Mouse (Mus musculus) R1 (cell line): ENCODE data around the gene Slc45a1.
"Not testable (repeated sequence)": the region's sequence is repeated elsewhere in the genome, so short reads cannot be mapped to it uniquely, and the experiment has no call there.

ENCODE experiments used
- DNase-seq: peaks from one replicate; pipeline ENCODE4 v3.0.0-alpha.2; 2018; ENCODE audit warnings: low read depth, low spot score

The Slc45a1 gene

GRCm38 (mm10) chr4:150605804-150606203 lies 46.2 kb downstream of the Slc45a1 start:
- no peak for DNase-seq

GRCm38 (mm10) chr4:150603366-150604061 lies 48.5 kb downstream of the Slc45a1 start:
- no peak for DNase-seq

- no peak for DNase-seq
These were observed 50.5 kb downstream of the Slc45a1 start for GRCm38 (mm10) chr4:150601489-150601888.

- not testable (repeated sequence) for DNase-seq
These were observed 51.5 kb downstream of the Slc45a1 start for GRCm38 (mm10) chr4:150600503-150600902.

GRCm38 (mm10) chr4:150599119-150599992 lies 52.6 kb downstream of the Slc45a1 start:
- peak; percentile 28 for DNase-seq

GRCm38 (mm10) chr4:150598686-150599085 lies 53.3 kb downstream of the Slc45a1 start:
- DNase-seq, result no peak

GRCm38 (mm10) chr4:150595991-150596390 lies 56.0 kb downstream of the Slc45a1 start:
- DNase-seq, result no peak

GRCm38 (mm10) chr4:150595071-150595470 lies 56.9 kb downstream of the Slc45a1 start:
- DNase-seq, result no peak

- DNase-seq, result no peak
These were observed 57.6 kb downstream of the Slc45a1 start for GRCm38 (mm10) chr4:150594298-150594829.

- no peak for DNase-seq
These were observed 58.3 kb downstream of the Slc45a1 start for GRCm38 (mm10) chr4:150593473-150594217.

GRCm38 (mm10) chr4:150592087-150592486 lies 59.9 kb downstream of the Slc45a1 start:
- no peak for DNase-seq

GRCm38 (mm10) chr4:150591602-150592001 lies 60.4 kb downstream of the Slc45a1 start:
- DNase-seq, result peak; percentile 55

- DNase-seq, result peak; percentile 20
These were observed 61.2 kb downstream of the Slc45a1 start for GRCm38 (mm10) chr4:150590621-150591282.

- DNase-seq, result no peak
These were observed 63.7 kb downstream of the Slc45a1 start for GRCm38 (mm10) chr4:150588300-150588621.

GRCm38 (mm10) chr4:150587597-150588299 lies 64.2 kb downstream of the Slc45a1 start:
- DNase-seq, result no peak

- DNase-seq, result no peak
These were observed 65.7 kb downstream of the Slc45a1 start for GRCm38 (mm10) chr4:150586275-150586674.

GRCm38 (mm10) chr4:150585800-150586199 lies 66.2 kb downstream of the Slc45a1 start:
- DNase-seq, result no peak

- no peak for DNase-seq
These were observed 68.2 kb downstream of the Slc45a1 start for GRCm38 (mm10) chr4:150583777-150584135.

GRCm38 (mm10) chr4:150582966-150583776 lies 68.8 kb downstream of the Slc45a1 start:
- no peak for DNase-seq
